Mouse (Mus musculus): ENCODE data around the gene Srd5a3.

DNA sequence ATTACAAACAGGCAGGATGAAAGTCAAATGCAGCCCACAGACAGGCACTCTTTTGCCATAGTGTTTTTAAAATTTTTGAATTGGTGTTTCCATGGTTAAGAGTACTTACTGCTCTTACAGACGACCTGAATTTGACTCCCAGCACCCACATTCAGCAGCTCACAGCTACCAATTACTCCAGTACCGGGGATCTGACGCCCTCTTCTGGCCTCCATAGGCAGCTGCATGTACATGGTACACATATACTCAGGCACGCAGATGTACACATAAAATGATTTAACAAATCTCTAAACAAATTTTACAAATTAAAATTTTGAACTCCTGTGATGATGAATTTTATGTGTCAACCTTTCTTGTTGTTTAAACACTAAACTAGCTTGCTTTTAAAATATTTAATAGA, 30.5 kb downstream of the Srd5a3 start:
- TF ChIP-seq EP300 (IDR thresholded peaks at IDR 0.05) (no peak), CTCF (IDR thresholded peaks at IDR 0.05) (no peak)

All from lung, postnatal 0 days (tissue).